Mouse (Mus musculus) fat pad, adult 2 months (tissue): ENCODE data around the gene Ubtd2.

ENCODE experiments used
- DNase-seq: peaks from one replicate; pipeline ENCODE4 v3.0.0-alpha.2; 2011; ENCODE audit warnings: low read depth, low spot score; ENCODE audit errors: extremely low read depth

Gene Ubtd2

GRCm38 (mm10) chr11:32561465-32562355 lies 106.5 kb downstream of the Ubtd2 start:
- DNase-seq = no peak

DNA sequence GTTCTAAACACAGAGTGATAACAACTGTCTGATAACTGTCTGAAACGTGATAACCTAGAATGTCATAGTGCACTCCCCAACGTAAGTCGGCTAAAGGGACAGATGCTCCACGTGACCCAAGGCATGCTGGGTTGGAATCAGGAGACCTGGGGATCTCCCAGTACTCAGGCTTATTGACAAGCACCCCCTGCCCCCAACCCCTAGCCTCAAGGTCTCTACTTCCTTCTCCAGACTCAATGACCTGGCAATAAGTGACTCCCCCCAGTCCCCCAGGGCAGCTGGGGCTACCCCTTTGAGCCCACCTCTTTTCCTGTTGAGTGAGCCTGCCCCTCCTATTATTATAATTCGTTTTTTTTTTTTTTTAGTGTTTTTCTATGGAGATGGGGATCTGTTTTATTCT lies 107.5 kb downstream of the Ubtd2 start:
- no peak for DNase-seq

DNA sequence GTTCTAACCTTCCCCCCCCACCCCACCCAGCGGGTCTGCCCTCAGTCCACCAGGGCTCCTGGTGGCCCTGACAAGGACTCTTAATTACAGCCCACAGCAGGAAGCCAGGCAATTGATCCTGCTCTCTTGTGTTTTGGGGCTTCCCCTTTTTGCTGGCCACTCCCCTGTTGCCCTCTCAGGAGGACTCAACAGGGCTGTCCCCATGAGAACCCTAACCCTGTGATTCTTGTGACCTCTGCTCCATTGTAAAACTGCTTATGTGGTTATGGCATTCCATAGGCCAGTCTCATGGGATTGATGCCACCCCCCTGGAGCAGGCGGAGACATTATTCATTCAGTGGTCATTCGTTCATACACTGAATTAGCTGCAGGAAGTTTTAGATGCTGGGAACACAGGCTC lies 108.5 kb downstream of the Ubtd2 start:
- DNase-seq = no peak

GRCm38 (mm10) chr11:32564629-32565028 lies 109.5 kb downstream of the Ubtd2 start:
- no peak for DNase-seq

GRCm38 (mm10) chr11:32565088-32565487 lies 109.9 kb downstream of the Ubtd2 start:
- DNase-seq = no peak

- no peak for DNase-seq
These were observed 111.0 kb downstream of the Ubtd2 start for GRCm38 (mm10) chr11:32566184-32566583.
